Mouse (Mus musculus) erythroid progenitor cell, adult 5-6 weeks (primary cell): ENCODE data around the gene Muc15. TPM values are rescaled to one million over a fixed set of nuclear protein-coding genes. Genes with fewer than 3 reads are reported as not detected.

ENCODE experiments used
- ATAC-seq: replicated peaks from 2 replicates; pipeline ENCODE4 v1.8.0; 2016; ENCODE audit warnings: moderate number of reproducible peaks, mild to moderate bottlenecking, moderate TSS enrichment, inconsistent platforms; ENCODE audit not compliant: poor library complexity, low FRiP score, severe bottlenecking
- total RNA-seq, 2 experiments: library from RNA; stranded (forward) in 1 of 2; stranded (reverse) in 1 of 2; fragments of 150-400 nt in 1 of 2; fragments of 186-747, 209-891 nt in 1 of 2; gene quantifications; 2 replicates each; pipeline versions ENCODE4 v1.2.3 to v1.2.4; 2015 to 2017; ENCODE audit warnings: low replicate concordance in 2 of 2

The Muc15 gene
- total RNA-seq (2015; ENCODE audit: low replicate concordance) (not detected in 2 replicates), total RNA-seq (2017; ENCODE audit: low replicate concordance) (not detected in 2 replicates)

DNA sequence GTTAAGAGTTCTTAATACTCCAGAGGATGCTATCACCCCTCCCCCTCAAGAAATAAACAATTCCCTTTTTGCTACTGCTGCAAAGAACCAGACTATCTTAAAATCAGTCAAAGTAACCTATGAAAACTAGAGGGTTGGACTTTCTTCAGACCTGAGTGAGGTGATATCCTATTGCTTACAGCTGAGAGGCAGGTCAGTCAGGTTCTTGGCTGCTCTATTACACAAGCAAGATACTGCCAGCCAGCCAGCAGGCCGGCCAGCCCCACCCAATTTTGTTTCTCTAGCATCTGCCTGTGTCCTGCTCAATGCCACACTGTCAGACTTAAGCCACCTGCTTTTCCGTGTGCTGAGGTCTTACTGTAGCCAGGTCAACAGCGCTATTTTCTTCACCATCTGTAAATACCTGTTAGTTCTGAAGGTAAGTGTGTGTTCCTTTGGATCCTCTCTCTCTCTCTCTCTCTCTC lies at the start of gene Muc15:
Gene Muc15 (plus strand): TSS at position 51 of the 464 bp plus-strand sequence.
- ATAC-seq: no peak

DNA sequence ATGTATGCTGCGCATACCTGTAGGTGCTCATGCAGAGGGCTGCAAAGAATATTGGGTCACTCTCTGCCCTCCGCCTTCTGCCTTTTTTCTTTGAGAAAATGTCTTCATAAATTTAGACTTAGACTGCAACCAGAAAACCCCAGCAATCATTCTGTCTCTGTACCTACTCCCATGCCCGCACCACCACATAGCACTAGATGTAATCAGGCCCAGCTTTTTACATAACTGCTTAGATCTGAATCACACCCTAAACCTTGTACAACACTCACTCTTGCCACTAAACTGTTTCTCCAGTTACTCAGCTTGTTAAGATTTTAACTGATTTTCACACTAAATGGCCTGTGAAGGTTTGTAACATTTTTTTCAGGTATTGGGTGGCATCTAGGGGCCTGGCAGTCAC lies 11.7 kb upstream of the Muc15 start:
- ATAC-seq: no peak

DNA sequence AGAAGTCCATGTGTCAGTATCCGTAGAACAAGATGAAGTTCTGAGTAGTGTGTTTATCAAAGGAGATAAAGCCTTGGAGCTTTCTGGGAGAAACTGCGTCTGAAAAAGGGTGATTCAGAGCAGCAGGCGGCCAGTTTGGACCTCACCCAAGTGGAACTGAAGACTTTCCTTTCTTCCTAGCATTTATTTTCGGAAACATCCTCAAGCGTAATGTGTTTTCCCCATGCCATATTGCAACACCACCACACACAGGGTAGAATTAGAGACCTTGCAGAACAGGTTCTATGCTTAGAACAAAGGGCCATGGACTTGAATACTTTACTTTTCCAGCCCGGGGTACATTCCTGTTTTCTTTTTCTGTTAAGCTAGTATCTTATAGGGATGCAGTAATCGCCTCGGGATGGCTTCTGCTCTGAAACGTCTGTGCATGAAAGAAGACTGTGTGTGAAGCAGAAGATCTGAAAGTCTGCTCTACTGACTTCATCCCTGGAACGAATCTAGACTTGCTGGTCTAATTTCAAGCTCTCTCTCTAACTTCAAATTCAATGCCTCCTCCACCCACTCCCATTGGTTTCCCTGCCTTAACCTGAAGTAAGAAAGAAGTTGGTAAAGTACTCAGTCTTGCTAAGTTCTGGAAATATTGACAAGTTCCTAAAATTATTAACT lies 11.0 kb upstream of the Muc15 start:
- ATAC-seq: no peak

DNA sequence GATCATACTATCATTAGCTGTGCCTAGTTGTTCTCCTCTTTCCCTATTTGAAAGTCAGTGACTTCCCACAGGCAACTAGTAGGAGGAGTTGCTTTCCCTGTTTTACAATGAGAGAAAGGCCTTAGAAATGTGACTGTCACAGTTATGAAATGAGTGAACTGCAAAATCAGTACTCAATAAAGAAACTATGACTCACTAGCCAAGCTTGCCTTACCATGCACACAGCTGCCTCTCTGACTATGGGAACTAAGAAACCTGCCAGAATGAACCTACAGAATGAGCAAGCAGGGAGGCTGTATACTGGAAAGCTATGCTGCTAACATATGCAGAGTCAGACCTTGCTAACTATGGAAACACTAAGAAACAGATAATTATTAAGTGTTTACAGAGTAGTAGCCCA lies 2.1 kb upstream of the Muc15 start:
- ATAC-seq: no peak

DNA sequence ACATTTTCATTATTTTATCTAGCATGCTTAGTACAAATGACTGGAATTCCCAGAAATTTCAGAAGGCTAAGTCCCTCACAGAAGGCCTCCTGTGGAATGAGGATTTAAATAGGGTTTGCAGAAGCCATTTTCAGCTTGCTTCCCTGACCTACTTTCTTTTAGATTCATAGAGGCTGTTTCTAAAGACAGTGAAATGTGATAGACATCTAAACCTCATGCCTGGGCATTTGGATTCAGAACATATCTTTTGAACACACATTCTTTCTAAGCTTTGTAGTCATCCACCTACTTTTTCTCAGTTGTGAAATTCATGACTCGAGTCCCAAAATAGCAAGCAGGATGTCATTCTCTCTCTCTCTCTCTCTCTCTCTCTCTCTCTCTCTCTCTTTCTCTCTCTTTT lies 1.1 kb downstream of the Muc15 start:
- no peak for ATAC-seq

DNA sequence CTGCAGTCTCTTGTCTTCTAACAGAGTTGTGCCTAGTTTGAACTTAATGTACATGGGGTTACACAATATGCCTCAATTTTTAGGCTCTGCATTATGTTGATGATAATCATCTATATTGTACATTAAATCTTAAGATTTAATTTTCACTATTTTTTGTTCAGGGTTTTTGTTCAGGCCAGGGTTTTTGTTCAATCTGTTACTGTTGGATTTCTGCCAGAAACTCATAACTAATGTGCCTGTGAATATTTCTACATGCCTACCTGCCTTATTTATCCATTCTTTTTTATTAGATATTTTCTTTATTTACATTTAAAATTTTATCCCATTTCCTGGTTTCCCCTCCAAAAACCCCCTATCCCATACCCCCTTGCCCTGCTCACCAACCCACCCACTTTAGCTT lies 5.0 kb downstream of the Muc15 start:
- no peak for ATAC-seq

DNA sequence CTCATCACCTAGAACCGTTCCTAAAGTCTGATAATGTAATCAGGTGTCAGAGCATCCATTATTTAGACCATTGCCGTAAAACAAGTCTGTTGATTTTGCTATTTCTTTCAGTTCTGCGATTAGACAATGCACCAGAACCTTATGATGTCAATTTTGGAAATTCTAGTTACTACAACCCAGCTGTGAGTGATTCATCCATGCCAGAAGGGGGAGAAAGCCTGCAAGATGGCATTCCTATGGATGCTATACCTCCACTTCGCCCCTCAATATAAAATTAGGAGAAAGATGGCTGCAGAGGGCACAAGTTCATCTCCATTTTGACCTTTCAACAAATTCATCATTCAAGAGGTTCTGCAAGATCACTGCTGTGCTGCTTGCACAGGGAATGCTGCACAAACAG lies 16.1 kb downstream of the Muc15 start:
- no peak for ATAC-seq

DNA sequence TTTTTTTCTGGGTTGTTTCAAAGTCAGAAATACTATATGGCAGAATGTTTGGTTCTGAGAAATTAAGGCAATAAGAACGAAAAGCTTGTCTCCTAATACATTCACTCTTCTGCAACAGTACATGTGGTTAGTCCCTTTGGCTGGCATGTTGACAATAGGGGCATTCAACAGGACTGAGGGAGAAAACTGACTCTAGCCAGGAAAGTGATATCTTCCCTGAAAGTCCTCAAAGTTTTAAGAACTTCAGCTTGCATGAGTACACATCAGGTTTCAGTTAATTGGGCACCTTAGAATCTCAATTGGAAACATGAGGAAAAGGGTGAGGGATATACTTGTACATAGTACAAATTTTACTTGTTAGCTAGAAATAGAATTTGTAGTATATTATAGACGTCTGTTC lies 16.8 kb downstream of the Muc15 start:
- no peak for ATAC-seq

DNA sequence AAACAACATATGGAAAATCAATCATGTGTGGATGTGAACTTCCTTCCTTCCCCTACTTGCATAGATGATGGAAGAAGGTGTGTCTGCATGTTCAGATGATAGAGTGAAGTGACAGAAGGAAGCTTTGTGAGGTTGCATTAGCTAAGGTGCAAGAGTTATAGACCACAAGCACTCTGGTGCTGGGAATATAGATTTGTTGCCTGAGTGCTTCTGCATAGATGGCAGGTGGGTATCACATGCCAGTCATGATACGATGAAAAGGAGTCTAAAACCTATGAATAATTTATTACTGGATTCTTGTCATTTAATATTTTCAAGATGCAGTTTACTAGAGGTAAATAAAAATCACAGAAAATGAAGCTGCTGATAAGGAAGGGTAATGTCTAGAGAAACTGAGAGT lies 18.6 kb downstream of the Muc15 start:
- no peak for ATAC-seq

DNA sequence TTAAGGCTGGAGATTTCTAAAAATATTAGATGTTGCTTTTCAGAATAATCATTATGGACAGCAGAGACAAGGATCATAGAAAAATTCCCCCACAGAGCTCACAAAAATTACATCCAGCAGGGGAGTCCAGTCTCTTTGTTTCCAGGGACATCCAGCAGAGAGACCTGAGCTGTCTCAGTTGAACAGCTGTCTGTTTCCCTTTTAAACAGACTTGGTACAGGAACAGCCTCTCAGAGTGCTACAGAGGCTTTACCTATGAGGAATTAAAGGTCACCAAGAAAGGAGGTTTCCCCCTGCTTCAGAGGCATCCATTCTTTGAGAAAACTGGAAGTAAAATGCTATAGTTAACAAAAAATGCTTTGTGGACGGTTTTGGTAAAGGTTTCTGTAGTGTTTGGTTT lies 19.4 kb downstream of the Muc15 start:
- no peak for ATAC-seq

DNA sequence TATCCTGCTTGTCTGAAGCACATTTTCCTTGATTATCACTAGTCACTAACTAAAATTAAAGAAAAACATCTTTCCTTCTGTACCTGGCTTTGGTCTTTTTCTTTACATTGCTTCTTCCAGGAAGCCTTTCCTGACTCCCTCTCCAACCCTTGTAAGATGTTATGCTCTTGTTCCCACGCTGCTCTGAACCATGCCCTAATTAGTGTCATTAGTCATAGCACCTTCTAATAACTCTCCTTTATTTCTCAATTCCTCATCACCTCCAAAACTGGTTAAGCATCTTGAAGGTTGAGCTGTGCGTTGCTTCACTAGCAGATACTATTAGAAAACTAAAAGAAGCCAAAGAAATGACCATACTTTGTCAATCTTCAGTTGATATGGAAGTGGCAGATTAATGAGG lies 36.4 kb downstream of the Muc15 start:
- no peak for ATAC-seq

DNA sequence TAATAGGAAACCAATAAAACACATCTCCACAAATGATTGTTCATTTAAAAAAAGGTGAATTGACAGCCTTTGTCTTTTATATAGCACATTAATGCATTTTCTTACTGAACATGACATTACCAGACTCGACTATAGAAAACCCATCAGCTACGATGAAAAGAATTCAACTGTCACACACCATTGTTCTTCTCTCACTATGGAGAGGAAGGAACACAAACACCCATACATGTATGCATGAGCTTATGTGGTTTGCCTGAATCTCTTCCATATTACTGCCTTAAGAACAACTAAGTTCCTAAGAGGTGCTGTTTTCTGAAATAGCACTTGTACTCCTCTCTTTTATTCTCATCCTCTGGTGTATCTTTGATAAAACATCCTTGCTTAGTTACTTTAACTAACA lies 38.3 kb downstream of the Muc15 start:
- ATAC-seq: no peak

DNA sequence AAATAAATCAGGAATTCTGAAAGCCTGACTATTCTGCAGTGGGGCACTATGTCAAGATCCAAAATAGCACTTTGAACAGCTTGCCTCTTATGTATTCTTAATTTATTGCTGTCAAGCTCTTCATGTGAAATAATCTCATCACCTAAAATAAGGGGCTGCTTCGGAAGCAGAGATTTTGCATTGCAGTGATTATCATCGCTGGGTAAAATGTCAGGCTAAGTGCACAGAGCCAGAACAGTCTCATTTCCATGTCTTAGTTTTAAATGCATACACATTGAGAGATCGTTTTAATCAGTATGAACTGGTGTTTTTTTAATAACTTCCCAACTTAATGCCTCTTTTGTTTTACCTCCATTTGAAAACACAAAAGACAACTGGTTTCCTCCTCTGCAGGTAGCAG lies 66.3 kb downstream of the Muc15 start:
- no peak for ATAC-seq

Other genes with a start within 250 kb of the Muc15 start
- gene Slc5a12, start 124.0 kb upstream of the Muc15 start, total RNA-seq (2015; ENCODE audit: low replicate concordance): not detected in 2 replicates
- gene Slc5a12, start 124.0 kb upstream of the Muc15 start, total RNA-seq (2017; ENCODE audit: low replicate concordance): not detected in 2 replicates
- not detected in 2 replicates for gene Ano3, start 229.6 kb downstream of the Muc15 start, total RNA-seq (2015; ENCODE audit: low replicate concordance)
- not detected in 2 replicates for gene Ano3, start 229.6 kb downstream of the Muc15 start, total RNA-seq (2017; ENCODE audit: low replicate concordance)